Mouse (Mus musculus) lung, embryonic 16.5 days (tissue): Measurements from ENCODE around the gene Sgce. TPM values are rescaled to one million over a fixed set of nuclear protein-coding genes. Genes with fewer than 3 reads are reported as not detected.
A peak's percentile ranks its signal among the peaks of the same experiment; 100 is the strongest.

ENCODE experiments used
- ATAC-seq: fragments of 200-750 bp; cut with Nextera tagmentation; 2 replicates; pipeline ENCODE4 v1.8.0; 2017; ENCODE audit warnings: low read depth, mild to moderate bottlenecking, moderate library complexity
- H3K27ac ChIP-seq: fragments of 300-500 bp; sonication (generic); 2 replicates; pipeline ENCODE4 v1.5.1; 2014; ENCODE audit warnings: mild to moderate bottlenecking, control low read depth, low read length
- H3K27me3 ChIP-seq: fragments of 300-500 bp; sonication (generic); 2 replicates; pipeline ENCODE4 v1.6.1; 2014; ENCODE audit warnings: low read depth, low read length, mixed read lengths; ENCODE audit not compliant: control insufficient read depth, insufficient read depth
- H3K36me3 ChIP-seq: fragments of 300-500 bp; sonication (generic); 2 replicates; pipeline ENCODE4 v1.6.1; 2014; ENCODE audit warnings: low read length; ENCODE audit not compliant: control insufficient read depth, insufficient read depth
- H3K4me1 ChIP-seq: fragments of 300-500 bp; sonication (generic); replicated peaks from 2 replicates; pipeline ENCODE4 v1.6.1; 2014; ENCODE audit warnings: low read length, mixed read lengths; ENCODE audit not compliant: control insufficient read depth, insufficient read depth
- H3K4me2 ChIP-seq: fragments of 300-500 bp; sonication (generic); 2 replicates; pipeline ENCODE4 v1.6.1; 2014; ENCODE audit warnings: low read depth, low read length, control low read depth
- H3K4me3 ChIP-seq: fragments of 300-500 bp; sonication (generic); 2 replicates; pipeline ENCODE4 v1.5.1; 2014; ENCODE audit warnings: mild to moderate bottlenecking, low read length, control low read depth
- H3K9ac ChIP-seq: fragments of 300-500 bp; sonication (generic); 2 replicates; pipeline ENCODE4 v1.6.1; 2014; ENCODE audit warnings: low read length, control low read depth
- H3K9me3 ChIP-seq: fragments of 300-500 bp; sonication (generic); 2 replicates; pipeline ENCODE4 v1.6.1; 2016; ENCODE audit warnings: low read length; ENCODE audit not compliant: control insufficient read depth
- WGBS: fragments of 180-500 bp; shearing (Covaris S2); extraction: QIAGEN DNeasy Blood & Tissue Kit; methylation state at CpG from one replicate; pipeline ENCODE4 v1.1.7; 2014; 5-methylcytosine and 5-hydroxymethylcytosine counted together
- polyA plus RNA-seq: library from polyadenylated mRNA; unstranded; fragments of >200 nt; fragmentation: Nextera tagmentation; extraction: Ambion mirVana; gene quantifications from 2 replicates; pipeline ENCODE4 v1.2.1, GENCODE M21; 2015

Gene Sgce
- polyA plus RNA-seq, 1 experiment from 2014 or later, result 78.0 TPM

DNA sequence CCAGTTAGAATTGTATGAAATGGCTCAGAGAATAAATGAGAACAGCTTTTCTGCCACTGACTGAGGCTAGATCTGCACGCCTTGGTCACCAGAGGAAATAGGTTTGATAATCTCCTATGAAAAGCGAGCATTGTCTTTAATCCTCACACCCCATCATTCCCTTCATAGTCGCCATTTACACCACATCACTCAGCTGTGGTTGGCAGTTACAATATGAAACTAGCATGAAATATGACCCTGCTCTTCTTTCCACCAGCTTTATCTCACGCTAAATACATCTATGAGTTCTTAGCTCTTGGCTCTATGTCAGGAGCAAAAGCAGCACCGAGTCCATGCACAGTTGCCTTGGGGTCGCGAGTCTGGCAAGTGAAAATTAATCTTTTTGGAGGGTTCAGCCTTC, 43.1 kb downstream of the Sgce start:
- H3K9me3 ChIP-seq, result no peaks in the 10 kb centered on the region
- H3K4me2 ChIP-seq, result no peak overlapping the region
- 42% methylated on average over 7 of the region's 7 CpGs for WGBS
- H3K9ac ChIP-seq, result no peak overlapping the region
- peak; percentile 79 for ATAC-seq
- no peaks in the 10 kb centered on the region for H3K27me3 ChIP-seq
- H3K4me1 ChIP-seq, result peaks cover 2% of the 10 kb centered on the region; the same call in 1 of the 2 replicates
- no peak overlapping the region for H3K27ac ChIP-seq
- peaks cover 3% of the 10 kb centered on the region; the same call in 1 of the 2 replicates for H3K36me3 ChIP-seq
- H3K4me3 ChIP-seq, result no peak overlapping the region

DNA sequence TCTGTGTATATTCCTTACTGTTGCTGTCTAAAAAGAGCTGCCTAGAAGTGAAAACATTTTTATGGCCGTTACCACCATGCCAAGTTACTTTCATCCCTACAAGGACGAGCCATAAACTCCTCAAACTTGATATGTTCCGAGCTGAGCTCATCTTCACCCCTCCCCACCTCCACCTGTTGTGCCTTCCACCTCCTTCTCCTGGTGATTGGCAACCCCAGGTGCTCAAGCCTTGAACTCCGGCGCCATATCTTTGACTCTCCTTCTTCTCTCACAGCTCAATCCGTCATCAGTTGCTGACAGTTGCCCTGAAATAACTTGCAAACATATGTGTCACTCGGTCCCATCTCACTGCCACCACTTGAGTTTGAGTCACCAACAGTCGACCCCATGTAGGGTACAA, 45.4 kb downstream of the Sgce start:
- Histone ChIP-seq H3K27ac (no peak overlapping the region), H3K9me3 (no peaks in the 10 kb centered on the region), H3K4me3 (no peak overlapping the region), H3K9ac (no peak overlapping the region), H3K27me3 (no peaks in the 10 kb centered on the region), H3K36me3 (peaks cover 3% of the 10 kb centered on the region; the same call in 1 of the 2 replicates), H3K4me2 (no peak overlapping the region), H3K4me1 (peaks cover 2% of the 10 kb centered on the region; the same call in 1 of the 2 replicates)
- WGBS, result 68% methylated on average over 8 of the region's 8 CpGs
- no peak for ATAC-seq

DNA sequence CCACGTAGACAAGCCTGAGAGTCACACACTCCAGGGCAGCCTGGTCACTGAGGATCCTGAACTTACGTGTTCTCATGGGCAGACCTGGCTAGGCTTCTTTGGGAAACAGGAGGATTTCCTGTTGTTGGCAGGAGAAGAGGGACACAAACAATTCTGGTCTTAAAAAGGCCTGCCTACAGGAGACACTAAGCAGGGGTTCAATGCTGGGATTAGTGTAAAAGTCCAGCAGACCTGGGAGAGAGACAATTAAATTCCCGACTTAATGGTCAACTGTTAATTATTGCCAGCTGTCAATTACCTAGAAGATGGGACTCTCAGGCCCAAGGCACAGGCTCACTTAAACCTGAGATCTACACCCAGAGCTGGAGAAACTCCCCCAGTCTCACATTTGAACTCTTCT, 51.2 kb downstream of the Sgce start:
- Histone ChIP-seq H3K9ac (no peak overlapping the region), H3K9me3 (no peaks in the 10 kb centered on the region), H3K4me1 (0 out of 2 replicates have a peak, but pooled peaks cover 3% of the 10 kb centered on the region), H3K27me3 (no peaks in the 10 kb centered on the region), H3K27ac (no peak overlapping the region), H3K4me2 (no peak overlapping the region), H3K36me3 (peaks cover 4% of the 10 kb centered on the region; the same call in 1 of the 2 replicates), H3K4me3 (no peak overlapping the region)
- 70% methylated on average over 3 of the region's 3 CpGs for WGBS
- ATAC-seq, result no peak

DNA sequence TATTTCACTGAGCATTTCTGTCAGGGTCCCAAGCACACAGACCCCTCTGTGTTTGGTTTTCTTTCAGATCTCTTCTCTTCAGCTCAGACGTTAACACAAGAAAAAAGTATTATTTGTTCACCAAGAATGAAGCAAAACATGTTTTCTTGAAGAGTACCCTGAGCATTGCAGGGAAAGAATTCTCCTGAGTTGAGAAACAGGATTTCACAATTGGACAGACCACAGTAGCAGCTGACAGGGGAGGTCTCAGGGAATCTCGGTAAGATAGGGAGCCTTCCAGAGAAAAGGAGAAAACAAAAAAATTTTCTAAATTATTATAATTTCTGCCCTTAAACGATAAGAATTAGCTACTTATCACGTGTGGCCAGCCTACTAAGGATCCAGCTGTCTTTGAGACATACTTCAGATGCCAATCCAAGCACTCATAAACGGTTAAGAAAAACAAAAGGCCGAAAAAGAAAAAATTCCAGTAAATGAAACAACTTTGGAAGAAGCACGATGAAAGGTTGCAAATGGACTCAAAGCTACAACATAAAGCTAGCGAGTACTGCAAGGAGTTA, 52.3 kb downstream of the Sgce start:
- no peak for ATAC-seq
- Histone ChIP-seq H3K4me3 (no peak overlapping the region), H3K9ac (no peak overlapping the region), H3K4me1 (0 out of 2 replicates have a peak, but pooled peaks cover 3% of the 10 kb centered on the region), H3K36me3 (peaks cover 4% of the 10 kb centered on the region; the same call in 1 of the 2 replicates), H3K4me2 (0 out of 2 replicates have a peak overlapping the region, but pooled peaks have one; percentile 17), H3K27ac (no peak overlapping the region), H3K9me3 (no peaks in the 10 kb centered on the region), H3K27me3 (no peaks in the 10 kb centered on the region)
- WGBS, result 40% methylated on average over 8 of the region's 8 CpGs

DNA sequence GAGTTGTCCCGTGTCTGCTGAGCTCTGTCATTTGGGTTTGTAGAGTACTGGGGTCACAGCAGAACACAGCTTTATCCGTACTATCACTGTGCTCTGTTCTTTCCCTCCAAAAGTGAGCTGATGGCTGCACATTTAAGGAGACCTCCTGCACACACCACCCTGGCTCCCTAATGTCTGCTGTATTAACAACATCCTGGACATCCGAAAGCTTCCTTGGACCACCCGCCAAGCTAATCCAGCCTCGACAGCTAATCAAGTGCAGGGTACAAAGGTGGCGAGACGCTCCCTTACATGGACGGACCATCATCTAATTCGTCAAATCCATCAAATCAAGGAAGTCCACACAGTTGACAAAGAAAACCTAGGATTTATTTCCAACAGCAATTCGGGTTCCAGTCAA, 53.5 kb downstream of the Sgce start:
- H3K4me1 ChIP-seq, result 0 out of 2 replicates have a peak, but pooled peaks cover 3% of the 10 kb centered on the region
- 48% methylated on average over 10 of the region's 10 CpGs for WGBS
- no peak overlapping the region for H3K27ac ChIP-seq

DNA sequence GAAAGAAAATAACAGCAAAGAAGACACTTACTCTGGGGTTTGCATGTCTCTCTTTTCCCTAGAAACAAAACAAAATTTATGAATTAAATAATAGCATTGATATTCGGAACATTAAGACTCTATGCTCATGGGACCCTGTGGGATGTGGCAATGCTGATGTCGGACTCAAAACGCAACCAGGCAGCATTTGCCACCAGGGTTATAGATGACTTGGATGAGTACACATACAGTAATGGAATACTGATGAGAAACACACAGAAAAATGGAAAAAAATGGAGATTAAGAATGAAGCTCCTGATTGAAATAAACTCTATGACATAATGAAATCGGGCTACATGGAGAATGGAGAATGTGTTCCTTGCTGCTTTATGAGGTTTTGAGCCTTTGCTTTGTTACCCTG, 56.6 kb downstream of the Sgce start:
- 90% methylated on average over 4 of the region's 4 CpGs for WGBS
- Histone ChIP-seq H3K27ac (no peak overlapping the region), H3K4me3 (no peak overlapping the region), H3K9me3 (no peaks in the 10 kb centered on the region), H3K27me3 (no peaks in the 10 kb centered on the region), H3K4me2 (no peak overlapping the region), H3K4me1 (0 out of 2 replicates have a peak, but pooled peaks cover 3% of the 10 kb centered on the region), H3K36me3 (no peaks in the 10 kb centered on the region), H3K9ac (no peak overlapping the region)
- ATAC-seq, result no peak

More for the DNA sequence above, 53.5 kb downstream of the Sgce start:
- Histone ChIP-seq H3K36me3 (peaks cover 4% of the 10 kb centered on the region; the same call in 1 of the 2 replicates), H3K4me3 (no peak overlapping the region), H3K27me3 (no peaks in the 10 kb centered on the region), H3K9ac (no peak overlapping the region), H3K4me2 (no peak overlapping the region), H3K9me3 (no peaks in the 10 kb centered on the region)
- peak; percentile 45 for ATAC-seq

DNA sequence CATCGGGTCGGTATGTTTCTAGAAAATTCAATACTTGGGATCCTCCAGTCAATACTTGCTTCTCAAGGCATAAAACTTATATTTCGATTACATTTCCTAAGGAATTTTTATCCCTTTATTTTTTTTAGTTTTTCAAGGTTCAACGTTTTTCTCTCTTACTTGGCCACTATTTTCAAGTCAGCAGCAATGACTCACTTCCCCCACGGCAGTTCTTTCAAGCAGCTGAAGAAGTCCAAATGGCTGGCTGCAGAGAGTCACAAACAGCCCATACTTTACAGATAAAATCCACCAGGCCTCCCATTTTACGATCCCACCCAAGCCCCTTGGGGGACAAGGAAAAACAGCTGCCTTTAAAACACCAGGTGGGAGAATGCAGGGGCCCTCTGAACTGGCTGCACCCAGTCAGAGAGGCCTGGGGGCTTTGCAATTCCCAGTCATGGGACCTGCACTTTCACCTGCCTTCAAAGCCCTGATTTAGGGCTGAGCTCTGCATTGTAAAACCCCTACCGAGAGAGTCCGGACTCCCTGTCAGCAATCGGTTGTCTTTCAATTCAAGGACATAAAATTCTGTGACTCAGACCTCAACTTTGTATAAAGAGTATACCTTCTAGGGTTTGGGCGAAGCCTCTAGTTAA, 62.2 kb downstream of the Sgce start:
- ATAC-seq, result no peak
- Histone ChIP-seq H3K27me3 (no peaks in the 10 kb centered on the region), H3K9ac (no peak overlapping the region), H3K4me2 (no peak overlapping the region), H3K9me3 (no peaks in the 10 kb centered on the region), H3K4me3 (no peak overlapping the region), H3K36me3 (no peaks in the 10 kb centered on the region), H3K27ac (no peak overlapping the region), H3K4me1 (no peaks in the 10 kb centered on the region)
- 67% methylated on average over 10 of the region's 10 CpGs for WGBS

DNA sequence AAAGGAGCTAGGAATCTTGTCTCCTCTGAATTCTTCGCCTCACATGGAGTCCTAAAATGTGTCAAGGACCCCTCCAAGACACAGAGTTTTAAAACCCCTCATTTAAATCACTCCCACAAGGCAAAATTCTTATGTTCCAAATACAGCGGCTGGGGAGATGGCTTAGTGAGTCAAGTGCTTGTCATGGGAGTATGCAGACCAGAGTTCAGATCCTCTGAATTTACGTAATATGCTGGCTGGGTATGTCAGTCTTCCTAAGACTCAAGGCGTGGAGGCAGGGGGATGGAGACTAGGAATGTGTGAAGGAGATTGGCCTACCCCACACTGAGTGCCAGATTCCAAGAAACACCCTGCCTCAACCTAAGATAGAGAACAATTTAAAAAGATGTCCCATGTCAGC, 66.4 kb downstream of the Sgce start:
- Histone ChIP-seq H3K27ac (no peak overlapping the region), H3K4me1 (no peaks in the 10 kb centered on the region), H3K9me3 (no peaks in the 10 kb centered on the region), H3K4me3 (no peak overlapping the region), H3K36me3 (no peaks in the 10 kb centered on the region), H3K9ac (no peak overlapping the region), H3K27me3 (no peaks in the 10 kb centered on the region), H3K4me2 (no peak overlapping the region)
- WGBS, result 87% methylated on average over 4 of the region's 4 CpGs
- no peak for ATAC-seq

DNA sequence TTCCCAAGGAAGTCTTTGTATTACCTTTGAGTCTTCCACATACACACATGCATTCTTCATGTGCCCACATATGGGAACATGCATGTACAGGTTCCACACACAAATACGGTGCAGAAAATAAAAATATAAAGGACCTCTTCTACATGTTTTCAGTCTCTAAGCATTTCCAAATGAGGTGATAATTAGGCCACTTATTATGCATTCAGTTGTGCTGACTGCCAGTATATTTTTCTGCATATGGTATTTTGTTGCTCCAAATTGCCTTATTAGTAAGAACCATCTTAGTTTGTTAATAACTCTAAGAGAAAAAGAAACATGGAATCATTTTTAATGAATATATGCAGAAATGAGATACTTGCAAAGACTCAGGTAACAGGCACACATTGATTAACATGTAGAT, 67.0 kb downstream of the Sgce start:
- Histone ChIP-seq H3K4me2 (no peak overlapping the region), H3K36me3 (no peaks in the 10 kb centered on the region), H3K4me1 (no peaks in the 10 kb centered on the region), H3K27me3 (no peaks in the 10 kb centered on the region), H3K27ac (no peak overlapping the region), H3K9me3 (no peaks in the 10 kb centered on the region), H3K4me3 (no peak overlapping the region), H3K9ac (no peak overlapping the region)
- WGBS, result 93% methylated on average over 1 of the region's 1 CpGs
- ATAC-seq, result no peak
